ENCODE assay signal across 8 mouse cellular contexts in the genomic region with DNA sequence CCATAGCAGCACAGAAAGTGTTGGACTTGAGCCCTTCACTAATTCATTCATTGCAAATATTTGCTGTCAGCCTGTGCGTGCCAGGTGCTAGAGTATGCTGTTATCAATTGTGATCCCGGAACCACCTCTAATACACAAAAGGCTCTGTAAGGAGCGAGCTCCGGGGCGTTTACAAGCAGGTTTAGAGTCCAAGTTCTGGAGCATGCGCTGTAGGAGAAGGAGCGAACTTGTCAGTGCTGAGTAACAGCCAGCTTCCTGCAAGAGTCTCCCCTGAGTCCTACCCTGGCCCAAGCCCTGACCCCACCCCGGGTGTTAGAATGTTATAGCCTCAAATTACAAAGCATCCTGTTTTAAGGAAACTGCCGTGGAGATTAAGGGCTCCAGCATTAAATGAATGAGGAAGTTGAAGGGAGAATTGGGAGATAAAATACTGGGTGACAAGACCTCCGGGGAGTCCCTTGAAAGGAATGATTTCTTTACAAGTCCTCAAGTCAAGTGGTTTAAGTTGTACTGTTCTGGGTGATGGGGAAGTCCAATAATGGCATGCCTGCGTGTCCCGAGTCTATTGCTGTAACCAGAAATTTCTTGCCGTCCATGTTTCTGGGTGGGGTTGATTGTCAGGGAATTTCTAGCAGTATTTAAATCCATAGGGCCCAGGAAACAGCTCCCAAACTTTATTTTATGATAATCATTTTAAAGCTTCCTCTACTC. TPM values are rescaled to one million over a fixed set of nuclear protein-coding genes. Genes with fewer than 3 reads are reported as not detected.
DNase-seq lines count a peak whose midpoint lies in the region; ATAC-seq and TF ChIP-seq lines count a peak whose summit lies in the region.

No protein-coding gene starts in this region.

- no peak overlapping the region for H3K27ac ChIP-seq in embryonic facial prominence, embryonic 11.5 days (replicated peaks; ENCODE audit: low read depth, low read length)
- no peak overlapping the region for H3K27ac ChIP-seq in liver, embryonic 11.5 days (ENCODE audit: low read depth, low read length)
- H3K27ac ChIP-seq in stomach, embryonic 16.5 days (ENCODE audit: low read length), result peak overlapping the region; percentile 87
- H3K27ac ChIP-seq in midbrain, postnatal 0 days (ENCODE audit: low read depth, low read length), result no peak overlapping the region

- no peak overlapping the region for H3K9ac ChIP-seq in embryonic facial prominence, embryonic 11.5 days (replicated peaks; ENCODE audit: low read length)
- no peak overlapping the region for H3K9ac ChIP-seq in liver, embryonic 11.5 days (ENCODE audit: low read depth, low read length)
- no peak overlapping the region for H3K9ac ChIP-seq in stomach, embryonic 16.5 days (ENCODE audit: low read length)
- H3K9ac ChIP-seq in midbrain, postnatal 0 days (replicated peaks; ENCODE audit: low read length, poor library complexity, severe bottlenecking), result no peak overlapping the region

- no peak overlapping the region for H3K4me3 ChIP-seq in embryonic facial prominence, embryonic 11.5 days (ENCODE audit: low read depth, low read length)
- H3K4me3 ChIP-seq in liver, embryonic 11.5 days (ENCODE audit: low read depth, low read length), result no peak overlapping the region
- peak overlapping the region; percentile 15; the same call in 1 of the 2 replicates for H3K4me3 ChIP-seq in stomach, embryonic 16.5 days (replicated peaks; ENCODE audit: low read length)
- no peak overlapping the region for H3K4me3 ChIP-seq in midbrain, postnatal 0 days (ENCODE audit: low read depth, low read length)

- no peak for TF ChIP-seq CTCF in midbrain, postnatal 0 days (IDR thresholded peaks at IDR 0.05)

- no peak for ATAC-seq in embryonic facial prominence, embryonic 11.5 days (replicated peaks; ENCODE audit: insufficient number of reproducible peaks, low FRiP score, low TSS enrichment, low read depth)
- ATAC-seq in liver, embryonic 11.5 days (replicated peaks; ENCODE audit: low FRiP score), result no peak
- peak; percentile 87 for ATAC-seq in stomach, embryonic 16.5 days (ENCODE audit: insufficient read depth, low FRiP score)
- ATAC-seq in midbrain, postnatal 0 days (ENCODE audit: low FRiP score), result no peak

- DNase-seq in 3134 (ENCODE audit: extremely low read depth, insufficient read length, low spot score), result peak; percentile 76
- DNase-seq in embryonic facial prominence, embryonic 11.5 days (ENCODE audit: low spot score), result peak; percentile 28
- peak; percentile 63 for DNase-seq in heart, postnatal 4 days
- no peak for DNase-seq in liver, embryonic 11.5 days (ENCODE audit: low spot score)
- DNase-seq in spleen, postnatal 14 days (ENCODE audit: low spot score in 2 of 2), result no peak
- DNase-seq in cerebellum, adult 9-10 months, result no peak
- no peak for DNase-seq in midbrain, postnatal 0 days (ENCODE audit: low spot score)

- 30% methylated on average over 13 of the region's 13 CpGs for WGBS in embryonic facial prominence, embryonic 11.5 days
- WGBS in liver, embryonic 11.5 days, result 33% methylated on average over 13 of the region's 13 CpGs
- WGBS in stomach, embryonic 16.5 days, result 24% methylated on average over 13 of the region's 13 CpGs
- WGBS in midbrain, postnatal 0 days, result 44% methylated on average over 13 of the region's 13 CpGs

- no peaks in the 10 kb centered on the region for H3K4me1 ChIP-seq in embryonic facial prominence, embryonic 11.5 days (ENCODE audit: control insufficient read depth, insufficient read depth, low read length)
- peaks cover 14% of the 10 kb centered on the region for H3K4me1 ChIP-seq in liver, embryonic 11.5 days (replicated peaks; ENCODE audit: control insufficient read depth, insufficient read depth, low read length)
- peaks cover 19% of the 10 kb centered on the region for H3K4me1 ChIP-seq in stomach, embryonic 16.5 days (ENCODE audit: control insufficient read depth, insufficient read depth, low read length)
- peaks cover 4% of the 10 kb centered on the region; the same call in 1 of the 2 replicates for H3K4me1 ChIP-seq in midbrain, postnatal 0 days (ENCODE audit: insufficient read depth, low read length)

- H3K4me2 ChIP-seq in embryonic facial prominence, embryonic 11.5 days (ENCODE audit: low read depth, low read length), result no peak overlapping the region; the same call in 1 of the 2 replicates
- peak overlapping the region; percentile 3; the same call in 1 of the 2 replicates for H3K4me2 ChIP-seq in liver, embryonic 11.5 days
- H3K4me2 ChIP-seq in stomach, embryonic 16.5 days (ENCODE audit: low read depth, low read length), result peak overlapping the region; percentile 36
- H3K4me2 ChIP-seq in midbrain, postnatal 0 days (ENCODE audit: low read depth, low read length, poor library complexity, severe bottlenecking), result no peak overlapping the region

- no peaks in the 10 kb centered on the region for H3K9me3 ChIP-seq in embryonic facial prominence, embryonic 11.5 days (replicated peaks; ENCODE audit: control insufficient read depth, low read length)
- no peaks in the 10 kb centered on the region for H3K9me3 ChIP-seq in liver, embryonic 11.5 days (ENCODE audit: control insufficient read depth, low read length)
- H3K9me3 ChIP-seq in stomach, embryonic 16.5 days (replicated peaks; ENCODE audit: control insufficient read depth, low read length), result no peaks in the 10 kb centered on the region
- no peaks in the 10 kb centered on the region for H3K9me3 ChIP-seq in midbrain, postnatal 0 days (ENCODE audit: low read length)

- no peaks in the 10 kb centered on the region for H3K27me3 ChIP-seq in embryonic facial prominence, embryonic 11.5 days (ENCODE audit: control insufficient read depth, insufficient read depth, low read length)
- no peaks in the 10 kb centered on the region for H3K27me3 ChIP-seq in liver, embryonic 11.5 days (replicated peaks; ENCODE audit: control insufficient read depth, insufficient read depth, low read length)
- H3K27me3 ChIP-seq in stomach, embryonic 16.5 days (ENCODE audit: control insufficient read depth, insufficient read depth, low read length), result no peaks in the 10 kb centered on the region
- H3K27me3 ChIP-seq in midbrain, postnatal 0 days (ENCODE audit: insufficient read depth, low read length), result no peaks in the 10 kb centered on the region

- H3K36me3 ChIP-seq in embryonic facial prominence, embryonic 11.5 days (replicated peaks; ENCODE audit: control insufficient read depth, insufficient read depth, low read depth, low read length), result no peaks in the 10 kb centered on the region
- H3K36me3 ChIP-seq in liver, embryonic 11.5 days (ENCODE audit: control insufficient read depth, insufficient read depth, low read length), result no peaks in the 10 kb centered on the region
- no peaks in the 10 kb centered on the region for H3K36me3 ChIP-seq in stomach, embryonic 16.5 days (ENCODE audit: control insufficient read depth, insufficient read depth, low read length)
- H3K36me3 ChIP-seq in midbrain, postnatal 0 days (ENCODE audit: insufficient read depth, low read length), result no peaks in the 10 kb centered on the region

RNA-seq across cellular contexts. Expression of gene Tdrd7, which starts 0.8 kb away (rescaled TPM):
- polyA plus RNA-seq in embryonic facial prominence, embryonic 11.5 days (2014; fragmentation: Nextera tagmentation; extraction: Ambion mirVana), result 9.3 and 11.8 TPM in 2 replicates
- 10 to 100 TPM; 16.9 to 19.4 TPM for total RNA-seq in heart, postnatal 4 days (2021)
- 6.1 and 7.9 TPM in 2 replicates for polyA plus RNA-seq in liver, embryonic 11.5 days (2014; fragmentation: Nextera tagmentation; extraction: Ambion mirVana)
- polyA plus RNA-seq in stomach, embryonic 16.5 days (2015; fragmentation: Nextera tagmentation; extraction: Ambion mirVana), result 22.6 and 24.5 TPM in 2 replicates
- total RNA-seq in midbrain, postnatal 0 days (2014; rRNA removed), result 28.0 and 35.3 TPM in 2 replicates
- 21.4 and 24.1 TPM in 2 replicates for polyA plus RNA-seq in midbrain, postnatal 0 days (2015; fragmentation: Nextera tagmentation; extraction: Ambion mirVana)

Comparison
In these comparisons a context has a peak if more than half of its experiments do, and no peak if none do; other contexts are left out.
1. DNase-seq: peak in 3134 (single experiment), embryonic facial prominence, embryonic 11.5 days (single experiment) and heart, postnatal 4 days (single experiment); none in liver, embryonic 11.5 days (single experiment), spleen, postnatal 14 days (0 of 2), cerebellum, adult 9-10 months (single experiment) and midbrain, postnatal 0 days (single experiment).
2. H3K4me2 ChIP-seq: peak in liver, embryonic 11.5 days (single experiment) and stomach, embryonic 16.5 days (single experiment); none in embryonic facial prominence, embryonic 11.5 days (single experiment) and midbrain, postnatal 0 days (single experiment).